Mouse (Mus musculus) left cerebral cortex, postnatal 25 days (tissue): ENCODE measurements around the gene Tmem33. TPM values are rescaled to one million over a fixed set of nuclear protein-coding genes. Genes with fewer than 3 reads are reported as not detected.
A peak's percentile ranks its signal among the peaks of the same experiment; 100 is the strongest.

Experiments used
- DNase-seq, 2 experiments: peaks; one replicate each; pipeline ENCODE4 v3.0.0; 2022; ENCODE audit warnings: low spot score in 2 of 2, mixed read lengths in 1 of 2
- intact Hi-C: fragments of 180-260 bp; cut with DNase I; formaldehyde crosslinking; loops from one replicate; pipeline ENCODE4 v1.15.1; 2025
- total RNA-seq, 2 experiments: library from RNA; stranded (reverse); gene quantifications; 2 replicates each; pipeline ENCODE4 v1.2.3; 2021

The Tmem33 gene
- total RNA-seq: 100 to 1,000 TPM in 1 of 2 experiments, 10 to 100 TPM in 1; 95.6 to 103 TPM

- intact Hi-C loops: no loop called here
- peak; percentile 92 to 98 for DNase-seq
Measured at GRCm38 (mm10) chr5:67260531-67261371, at the start of gene Tmem33. Gene Tmem33, plus strand, starts transcription at chr5:67260565.

- intact Hi-C loops: no loop called here
- DNase-seq: no peak
Measured at GRCm38 (mm10) chr5:67213168-67213567, 47.2 kb upstream of the Tmem33 start.

GRCm38 (mm10) chr5:67215121-67216030 lies 45.0 kb upstream of the Tmem33 start:
- intact Hi-C loops: no loop called here
- DNase-seq: no peak

GRCm38 (mm10) chr5:67216031-67216778 lies 44.2 kb upstream of the Tmem33 start:
- no peak for DNase-seq
- intact Hi-C loops: no loop called here

- DNase-seq: no peak
Measured at GRCm38 (mm10) chr5:67216779-67217095, 43.6 kb upstream of the Tmem33 start.

GRCm38 (mm10) chr5:67221901-67222300 lies 38.5 kb upstream of the Tmem33 start:
- DNase-seq: no peak
- intact Hi-C loops: no loop called here

More at GRCm38 (mm10) chr5:67216779-67217095, 43.6 kb upstream of the Tmem33 start:
- intact Hi-C loops: no loop called here

GRCm38 (mm10) chr5:67222440-67223390 lies 37.6 kb upstream of the Tmem33 start:
- no peak for DNase-seq
- intact Hi-C loops: no loop called here

- intact Hi-C loops: no loop called here
- no peak for DNase-seq
Measured at GRCm38 (mm10) chr5:67223391-67224121, 36.8 kb upstream of the Tmem33 start.

- intact Hi-C loops: no loop called here
Measured at GRCm38 (mm10) chr5:67224122-67224502, 36.3 kb upstream of the Tmem33 start.

GRCm38 (mm10) chr5:67225758-67226157 lies 34.6 kb upstream of the Tmem33 start:
- intact Hi-C loops: no loop called here

More at GRCm38 (mm10) chr5:67224122-67224502, 36.3 kb upstream of the Tmem33 start:
- no peak for DNase-seq

GRCm38 (mm10) chr5:67227261-67227660 lies 33.1 kb upstream of the Tmem33 start:
- no peak for DNase-seq
- intact Hi-C loops: no loop called here

More at GRCm38 (mm10) chr5:67225758-67226157, 34.6 kb upstream of the Tmem33 start:
- no peak for DNase-seq

GRCm38 (mm10) chr5:67227682-67228444 lies 32.5 kb upstream of the Tmem33 start:
- intact Hi-C loops: no loop called here
- no peak for DNase-seq

- intact Hi-C loops: loop anchor here (5.0 kb wide), 1 partner anchor 187 kb away; no protein-coding TSS in a partner anchor
- DNase-seq: no peak
Measured at GRCm38 (mm10) chr5:67234682-67235081, 25.7 kb upstream of the Tmem33 start.

GRCm38 (mm10) chr5:67235462-67235861 lies 24.9 kb upstream of the Tmem33 start:
- intact Hi-C loops: loop anchor here (5.0 kb wide), 1 partner anchor 188 kb away; no protein-coding TSS in a partner anchor
- DNase-seq: no peak

GRCm38 (mm10) chr5:67236601-67237000 lies 23.8 kb upstream of the Tmem33 start:
- intact Hi-C loops: loop anchor here (5.0 kb wide), 1 partner anchor 189 kb away; no protein-coding TSS in a partner anchor
- no peak for DNase-seq

- intact Hi-C loops: loop anchor here (2.0 to 5.0 kb wide), 2 partner anchors 191 to 540 kb away; no protein-coding TSS in a partner anchor
- no peak for DNase-seq
Measured at GRCm38 (mm10) chr5:67238303-67238702, 22.1 kb upstream of the Tmem33 start.

- intact Hi-C loops: no loop called here
- no peak for DNase-seq
Measured at GRCm38 (mm10) chr5:67241713-67242112, 18.7 kb upstream of the Tmem33 start.
